Mouse (Mus musculus): ENCODE results near the gene Flrt1.

GRCm38 (mm10) chr19:7117653-7118307 is 12.3 kb upstream of the Flrt1 start:
- TF ChIP-seq CTCF (IDR thresholded peaks at IDR 0.05; ENCODE audit: borderline replicate concordance, control insufficient read depth, extremely low read depth, insufficient read depth, low read length, poor library complexity), result no peak
- TF ChIP-seq POLR2A (IDR thresholded peaks at IDR 0.05; ENCODE audit: control insufficient read depth, extremely low read depth, insufficient read depth, low read length, poor library complexity), result no peak
